Mouse (Mus musculus) CD4-positive, CD25-positive, alpha-beta regulatory T cell, adult 2 months (primary cell): ENCODE measurements around the gene Henmt1.

Source experiments
- DNase-seq: peaks from one replicate; pipeline ENCODE4 v3.0.0-alpha.2; 2012; ENCODE audit warnings: low read depth, low spot score

The Henmt1 gene

DNA sequence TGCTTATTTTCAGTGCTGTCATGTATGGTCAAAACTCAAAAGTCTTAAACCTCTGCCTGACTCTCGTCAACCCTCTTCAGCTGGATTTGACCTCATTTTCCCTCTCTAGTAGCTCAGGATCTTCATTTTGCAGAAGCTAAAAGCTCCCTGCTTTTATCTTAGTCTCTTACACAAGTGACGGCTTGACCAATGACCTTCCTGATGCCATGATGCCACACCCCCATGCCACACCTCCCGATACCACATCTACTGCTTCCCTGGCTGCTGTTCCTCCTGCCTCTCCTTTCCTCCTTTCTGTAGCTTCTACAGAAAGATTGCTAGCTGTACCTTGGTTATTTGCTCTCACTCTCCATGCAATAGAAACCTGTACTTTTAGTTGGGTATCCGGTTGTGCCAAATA, 58.1 kb downstream of the Henmt1 start:
- no peak for DNase-seq

GRCm38 (mm10) chr3:108999173-108999572, 59.5 kb downstream of the Henmt1 start:
- no peak for DNase-seq

DNA sequence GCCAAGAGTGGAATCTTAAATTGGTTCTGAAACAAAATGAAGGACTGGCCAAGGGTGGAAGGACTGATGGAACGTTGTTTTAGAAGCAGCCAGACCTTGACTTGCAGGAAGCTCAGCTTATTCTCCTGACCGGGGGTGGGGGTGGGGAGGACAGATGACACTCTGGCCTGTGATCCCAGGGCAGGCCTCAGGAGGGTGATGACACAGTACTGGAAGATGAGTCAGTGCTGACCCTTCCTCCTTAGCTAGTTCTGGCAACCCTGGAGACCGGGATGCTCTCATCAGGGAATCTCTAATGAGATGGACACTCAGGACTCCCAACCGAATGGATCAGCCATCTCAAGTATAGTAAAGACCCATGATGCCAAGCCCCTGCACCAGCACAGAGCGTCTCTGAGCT, 66.1 kb downstream of the Henmt1 start:
- DNase-seq = no peak

DNA sequence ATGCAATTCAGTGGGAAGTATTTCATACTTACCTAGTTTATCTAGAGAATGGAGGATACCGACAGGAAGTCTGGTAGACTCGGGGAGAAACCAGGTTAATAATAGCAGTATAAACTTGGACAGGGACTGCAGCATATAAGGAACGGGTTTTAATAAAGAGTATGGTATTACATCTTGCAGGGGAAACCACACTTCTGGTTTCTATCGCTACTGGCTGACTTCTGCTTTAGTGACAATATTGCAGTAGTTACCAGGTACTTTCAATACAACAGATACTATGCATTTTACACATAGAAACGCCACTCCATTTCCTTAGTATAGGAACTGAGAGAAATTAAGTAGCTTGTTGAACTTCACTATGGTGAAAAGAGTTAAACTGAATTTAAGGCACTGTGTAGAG, 68.5 kb downstream of the Henmt1 start:
- no peak for DNase-seq
